Mouse (Mus musculus) ES-E14 (cell line): ENCODE measurements at regions not wholly inside any gene's neighbourhood (a gene's known extent, or its start where the extent isn't known, plus 50 kb on each side); places are given as distances from the start of the nearest gene placed in this dataset.

Experiments
- DNase-seq: peaks from one replicate; pipeline ENCODE4 v3.0.0-alpha.2; 2013; ENCODE audit warnings: low read depth, low spot score
- H3K27ac ChIP-seq: 2 replicates; pipeline ENCODE4 v1.5.1; 2012; ENCODE audit warnings: low read depth, mild to moderate bottlenecking, low read length, moderate library complexity, mixed read lengths; ENCODE audit not compliant: poor library complexity, insufficient read depth, severe bottlenecking
- H3K36me3 ChIP-seq: 2 replicates; pipeline ENCODE4 v1.6.1; 2012; ENCODE audit warnings: mild to moderate bottlenecking, low read length, moderate library complexity, mixed read lengths; ENCODE audit not compliant: control insufficient read depth, poor library complexity, insufficient read depth, severe bottlenecking
- H3K4me1 ChIP-seq, 2 experiments: fragments of 150-350 bp in 1 of 2; sonication (generic) in 1 of 2; 2 replicates each; pipeline ENCODE4 v1.6.1; 2012; ENCODE audit warnings: low read length in 2 of 2, mild to moderate bottlenecking in 1 of 2, mixed read lengths in 1 of 2; ENCODE audit not compliant: control insufficient read depth in 2 of 2, insufficient read depth in 2 of 2, poor library complexity in 1 of 2
- H3K4me3 ChIP-seq, 2 experiments: fragments of 150-350 bp in 1 of 2; sonication (generic) in 1 of 2; 2 replicates each; pipeline ENCODE4 v1.5.1; 2012; ENCODE audit warnings: low read length in 2 of 2, low read depth in 1 of 2, mild to moderate bottlenecking in 1 of 2, mixed read lengths in 1 of 2; ENCODE audit not compliant: insufficient read depth in 1 of 2, poor library complexity in 1 of 2, severe bottlenecking in 1 of 2
- H3K9ac ChIP-seq: 2 replicates; pipeline ENCODE4 v1.6.1; 2012; ENCODE audit warnings: low read depth, mild to moderate bottlenecking, low read length, mixed read lengths; ENCODE audit not compliant: poor library complexity, insufficient read depth, severe bottlenecking
- H3K9me3 ChIP-seq: fragments of 150-350 bp; sonication (generic); 2 replicates; pipeline ENCODE4 v1.6.1; 2012; ENCODE audit warnings: low read depth, mild to moderate bottlenecking, low read length; ENCODE audit not compliant: control insufficient read depth, insufficient read depth
- CHD2 ChIP-seq: IDR thresholded peaks from 2 replicates; pipeline ENCODE4 v1.6.1; 2014; ENCODE audit warnings: mild to moderate bottlenecking, low read depth, low read length, inconsistent platforms
- HCFC1 ChIP-seq: IDR thresholded peaks from 2 replicates; pipeline ENCODE4 v1.6.1; 2012; ENCODE audit warnings: low read length, inconsistent platforms, borderline replicate concordance; ENCODE audit not compliant: insufficient read depth
- MAFK ChIP-seq: IDR thresholded peaks from 2 replicates; pipeline ENCODE4 v1.6.1; 2014; ENCODE audit warnings: mild to moderate bottlenecking, low read depth, low read length, inconsistent platforms; ENCODE audit not compliant: insufficient read depth
- ZC3H11A ChIP-seq: IDR thresholded peaks from 2 replicates; pipeline ENCODE4 v1.6.1; 2012; ENCODE audit warnings: low read depth, mild to moderate bottlenecking, inconsistent platforms, low read length, borderline replicate concordance
- ZNF384 ChIP-seq: IDR thresholded peaks from 2 replicates; pipeline ENCODE4 v1.6.1; 2012; ENCODE audit warnings: low read depth, low read length, inconsistent platforms
- in situ Hi-C, 2 experiments: fragments of 600-800 bp; cut with MboI; formaldehyde crosslinking; loops; one replicate each; pipeline ENCODE4 v1.15.1; 2025; ENCODE audit warnings: low sequenced_read_pairs in 2 of 2, inconsistent platforms in 1 of 2; ENCODE audit not compliant: unreplicated experiment in 2 of 2

DNA sequence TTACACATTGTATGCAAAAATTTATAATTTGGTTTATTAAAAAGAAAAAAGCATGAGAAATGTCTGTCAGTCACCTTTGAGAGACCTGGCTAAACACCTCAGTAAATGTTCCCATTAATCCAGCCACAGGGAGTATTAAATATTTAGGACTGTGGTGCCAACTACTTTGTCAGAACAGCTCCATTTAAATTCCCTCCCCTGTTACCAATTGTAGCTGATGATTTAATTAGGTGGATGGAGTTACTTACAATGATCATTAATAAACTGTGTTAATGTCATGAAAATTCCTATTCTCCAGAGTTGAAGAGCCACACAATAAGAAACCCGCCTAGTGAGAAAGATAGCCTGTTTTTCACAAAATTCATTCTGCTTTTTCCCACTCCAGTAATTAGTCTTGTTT is 261.0 kb downstream of the Mat2b start:
- in situ Hi-C loops: no loop called here
- DNase-seq: no peak

DNA sequence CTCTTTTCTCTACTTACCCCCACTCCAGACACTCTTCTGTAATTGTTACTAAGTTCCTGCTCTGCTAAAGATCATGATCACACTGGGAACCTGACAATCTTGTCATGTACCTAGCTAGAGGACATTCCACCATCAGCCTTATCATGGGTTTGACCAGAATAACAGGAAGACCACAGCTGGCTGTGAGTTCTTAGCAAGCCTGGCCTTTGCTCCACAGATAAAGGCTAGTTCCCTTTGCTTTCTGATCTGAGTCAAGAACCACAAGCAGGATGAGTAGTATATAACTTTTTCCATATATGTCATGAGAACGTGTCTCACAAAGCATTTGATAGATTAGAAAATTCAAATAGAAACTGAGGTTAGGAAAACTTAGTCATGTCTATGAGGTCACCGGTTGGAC is 266.1 kb downstream of the Mat2b start:
- no peak for DNase-seq
- H3K4me3 ChIP-seq: no peak overlapping the region
- H3K36me3 ChIP-seq: no peaks in the 10 kb centered on the region
- TF ChIP-seq HCFC1 (no peak), CHD2 (no peak), MAFK (no peak), ZNF384 (no peak), ZC3H11A (no peak)
- H3K4me1 ChIP-seq: no peaks in the 10 kb centered on the region
- in situ Hi-C loops: no loop called here
- H3K9ac ChIP-seq: no peak overlapping the region
- no peak overlapping the region for H3K27ac ChIP-seq
- no peaks in the 10 kb centered on the region for H3K9me3 ChIP-seq

More for the DNA sequence above, 261.0 kb downstream of the Mat2b start:
- Histone ChIP-seq H3K4me1 (no peaks in the 10 kb centered on the region), H3K27ac (no peak overlapping the region), H3K9ac (no peak overlapping the region), H3K36me3 (no peaks in the 10 kb centered on the region), H3K9me3 (no peaks in the 10 kb centered on the region), H3K4me3 (no peak overlapping the region)
- TF ChIP-seq ZNF384: no peak
- TF ChIP-seq HCFC1: no peak
- TF ChIP-seq MAFK: no peak
- TF ChIP-seq CHD2: no peak
- TF ChIP-seq ZC3H11A: no peak

- Histone ChIP-seq H3K4me1 (no peaks in the 10 kb centered on the region), H3K9ac (no peak overlapping the region), H3K27ac (no peak overlapping the region), H3K36me3 (no peaks in the 10 kb centered on the region), H3K9me3 (no peaks in the 10 kb centered on the region), H3K4me3 (no peak overlapping the region)
- TF ChIP-seq CHD2: no peak
- TF ChIP-seq ZNF384: no peak
- TF ChIP-seq MAFK: no peak
- no peak for TF ChIP-seq HCFC1
- no peak for TF ChIP-seq ZC3H11A
- in situ Hi-C loops: no loop called here
- DNase-seq: no peak
Observed at GRCm38 (mm10) chr11:40424316-40424715, 270.7 kb downstream of the Mat2b start.

- Histone ChIP-seq H3K4me1 (no peaks in the 10 kb centered on the region), H3K4me3 (no peak overlapping the region), H3K9ac (no peak overlapping the region), H3K27ac (no peak overlapping the region), H3K9me3 (no peaks in the 10 kb centered on the region), H3K36me3 (no peaks in the 10 kb centered on the region)
- no peak for DNase-seq
- TF ChIP-seq ZC3H11A: no peak
- TF ChIP-seq CHD2: no peak
- in situ Hi-C loops: no loop called here
Observed at GRCm38 (mm10) chr11:40407571-40407970, 287.4 kb downstream of the Mat2b start.

GRCm38 (mm10) chr11:40402249-40402648 is 292.8 kb downstream of the Mat2b start:
- in situ Hi-C loops: no loop called here
- no peak overlapping the region for H3K4me3 ChIP-seq
- no peak for DNase-seq
- no peak overlapping the region for H3K9ac ChIP-seq
- H3K9me3 ChIP-seq: no peaks in the 10 kb centered on the region
- H3K4me1 ChIP-seq: no peaks in the 10 kb centered on the region
- H3K27ac ChIP-seq: no peak overlapping the region
- no peaks in the 10 kb centered on the region for H3K36me3 ChIP-seq
- TF ChIP-seq MAFK (no peak), ZC3H11A (no peak), ZNF384 (no peak), CHD2 (no peak), HCFC1 (no peak)
